Mouse (Mus musculus): ENCODE measurements around the gene Fam83f. TPM values are rescaled to one million over a fixed set of nuclear protein-coding genes. Genes with fewer than 3 reads are reported as not detected.
A peak's percentile ranks its signal among the peaks of the same experiment; 100 is the strongest.

Fam83f gene
- total RNA-seq (2017), result not detected in 2 replicates

- peak; percentile 78 for ATAC-seq (replicated peaks; ENCODE audit: low read depth, poor library complexity, severe bottlenecking)
Measured at GRCm38 (mm10) chr15:80671295-80672252, at the start of gene Fam83f. Gene Fam83f, plus strand, starts transcription at chr15:80671847.

- ATAC-seq (replicated peaks; ENCODE audit: low read depth, poor library complexity, severe bottlenecking), result peak; percentile 79
Measured at GRCm38 (mm10) chr15:80623171-80623837, 48.3 kb upstream of the Fam83f start.

- no peak for ATAC-seq (replicated peaks; ENCODE audit: low read depth, poor library complexity, severe bottlenecking)
Measured at GRCm38 (mm10) chr15:80626472-80626871, 45.2 kb upstream of the Fam83f start.

GRCm38 (mm10) chr15:80630147-80630546 is 41.5 kb upstream of the Fam83f start:
- ATAC-seq (replicated peaks; ENCODE audit: low read depth, poor library complexity, severe bottlenecking), result no peak

GRCm38 (mm10) chr15:80630711-80631110 is 40.9 kb upstream of the Fam83f start:
- no peak for ATAC-seq (replicated peaks; ENCODE audit: low read depth, poor library complexity, severe bottlenecking)

- no peak for ATAC-seq (replicated peaks; ENCODE audit: low read depth, poor library complexity, severe bottlenecking)
Measured at GRCm38 (mm10) chr15:80631311-80631710, 40.3 kb upstream of the Fam83f start.

GRCm38 (mm10) chr15:80632280-80632893 is 39.3 kb upstream of the Fam83f start:
- ATAC-seq (replicated peaks; ENCODE audit: low read depth, poor library complexity, severe bottlenecking), result no peak

GRCm38 (mm10) chr15:80634391-80635193 is 37.1 kb upstream of the Fam83f start:
- ATAC-seq (replicated peaks; ENCODE audit: low read depth, poor library complexity, severe bottlenecking), result peak; percentile 64

GRCm38 (mm10) chr15:80636757-80637372 is 34.8 kb upstream of the Fam83f start:
- peak; percentile 23; the same call in 1 of the 2 replicates for ATAC-seq (replicated peaks; ENCODE audit: low read depth, poor library complexity, severe bottlenecking)

- ATAC-seq (replicated peaks; ENCODE audit: low read depth, poor library complexity, severe bottlenecking), result peak; percentile 69
Measured at GRCm38 (mm10) chr15:80639071-80639702, 32.5 kb upstream of the Fam83f start.

GRCm38 (mm10) chr15:80639874-80640273 is 31.8 kb upstream of the Fam83f start:
- ATAC-seq (replicated peaks; ENCODE audit: low read depth, poor library complexity, severe bottlenecking), result no peak

- no peak for ATAC-seq (replicated peaks; ENCODE audit: low read depth, poor library complexity, severe bottlenecking)
Measured at GRCm38 (mm10) chr15:80641702-80642435, 29.8 kb upstream of the Fam83f start.

GRCm38 (mm10) chr15:80645006-80645797 is 26.4 kb upstream of the Fam83f start:
- no peak for ATAC-seq (replicated peaks; ENCODE audit: low read depth, poor library complexity, severe bottlenecking)

- no peak for ATAC-seq (replicated peaks; ENCODE audit: low read depth, poor library complexity, severe bottlenecking)
Measured at GRCm38 (mm10) chr15:80648977-80649606, 22.6 kb upstream of the Fam83f start.

- ATAC-seq (replicated peaks; ENCODE audit: low read depth, poor library complexity, severe bottlenecking), result no peak
Measured at GRCm38 (mm10) chr15:80650412-80650811, 21.2 kb upstream of the Fam83f start.

- ATAC-seq (replicated peaks; ENCODE audit: low read depth, poor library complexity, severe bottlenecking), result no peak
Measured at GRCm38 (mm10) chr15:80653865-80654264, 17.8 kb upstream of the Fam83f start.

- no peak for ATAC-seq (replicated peaks; ENCODE audit: low read depth, poor library complexity, severe bottlenecking)
Measured at GRCm38 (mm10) chr15:80658815-80659471, 12.7 kb upstream of the Fam83f start.
